Mouse (Mus musculus): ENCODE data around the gene Ercc4. TPM values are rescaled to one million over a fixed set of nuclear protein-coding genes. Genes with fewer than 3 reads are reported as not detected.
A peak's percentile ranks its signal among the peaks of the same experiment; 100 is the strongest.

Ercc4 gene
- polyA plus RNA-seq, 1 experiment from 2014 or later, result 10.5 TPM

DNA sequence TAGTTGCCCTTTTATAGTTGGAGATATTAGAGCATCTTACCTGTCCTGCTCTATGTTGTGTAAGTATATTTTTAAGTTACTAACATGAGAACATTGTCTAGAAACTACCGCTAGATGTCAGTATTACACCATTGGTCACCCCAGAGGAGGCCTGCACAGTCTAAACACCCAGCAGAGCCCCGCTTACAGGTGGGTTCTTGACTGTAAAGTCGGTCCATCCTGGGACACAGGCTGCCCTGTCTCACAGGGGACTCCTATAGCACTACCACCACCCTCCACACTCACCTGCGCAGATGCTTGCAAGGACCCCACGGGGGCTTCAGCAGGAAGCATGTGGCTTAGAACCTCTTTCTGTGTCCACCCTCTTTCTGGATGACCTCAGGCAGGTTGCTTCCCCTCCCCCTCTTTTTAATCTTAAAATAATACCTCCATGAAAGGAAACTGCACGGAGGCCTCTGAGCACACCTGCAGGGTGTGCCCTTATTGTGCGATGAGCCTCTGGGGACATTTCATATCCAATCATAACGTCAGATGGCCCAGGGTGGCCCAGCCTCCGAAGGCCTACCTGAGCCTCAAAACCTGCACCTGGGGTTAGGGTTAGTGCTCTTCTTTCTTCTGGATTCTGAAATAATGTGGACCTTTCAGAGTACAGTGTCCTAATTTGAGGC lies 7.9 kb downstream of the Ercc4 start:
- no peak overlapping the region for H3K27ac ChIP-seq (ENCODE audit: low read length)
- H3K9me3 ChIP-seq (ENCODE audit: control insufficient read depth, low read length), result no peaks in the 10 kb centered on the region
- H3K36me3 ChIP-seq (ENCODE audit: control insufficient read depth, insufficient read depth, low read length), result peaks cover 8% of the 10 kb centered on the region; the same call in 1 of the 2 replicates
- H3K4me2 ChIP-seq (ENCODE audit: low read depth, low read length), result no peak overlapping the region
- peak; percentile 87 for ATAC-seq
- H3K4me3 ChIP-seq (ENCODE audit: low read length), result no peak overlapping the region
- 57% methylated on average over 9 of the region's 9 CpGs for WGBS
- H3K27me3 ChIP-seq (replicated peaks; ENCODE audit: control insufficient read depth, insufficient read depth, low read length), result no peaks in the 10 kb centered on the region
- no peak overlapping the region for H3K9ac ChIP-seq (ENCODE audit: low read depth, low read length)
- H3K4me1 ChIP-seq (ENCODE audit: control insufficient read depth, insufficient read depth, low read length), result no peaks in the 10 kb centered on the region

DNA sequence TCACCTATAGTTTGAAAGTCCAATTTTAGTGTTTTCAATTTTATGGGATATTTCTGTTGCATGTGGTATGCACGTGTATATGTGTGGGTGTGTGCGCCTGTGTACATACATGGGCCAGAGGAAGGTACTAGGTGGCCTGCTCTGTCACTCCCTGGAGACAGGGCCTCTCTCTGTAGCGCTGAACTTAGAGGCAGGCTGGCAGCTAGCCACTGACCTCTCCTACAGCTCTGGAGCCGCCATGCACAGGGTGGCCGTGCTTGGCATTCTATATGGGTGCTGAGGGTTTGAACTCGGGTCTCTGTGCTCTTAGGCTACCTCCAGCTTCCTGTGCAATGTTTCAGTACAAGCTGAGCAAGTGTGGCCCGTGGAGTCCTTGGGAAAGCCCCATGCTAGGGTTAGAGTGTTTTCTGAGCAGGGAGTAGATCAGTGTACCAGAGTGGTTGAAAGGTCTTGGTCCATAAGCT lies 8.5 kb downstream of the Ercc4 start:
- Histone ChIP-seq H3K36me3 (ENCODE audit: control insufficient read depth, insufficient read depth, low read length) (peaks cover 8% of the 10 kb centered on the region; the same call in 1 of the 2 replicates), H3K4me2 (ENCODE audit: low read depth, low read length) (no peak overlapping the region), H3K9me3 (ENCODE audit: control insufficient read depth, low read length) (no peaks in the 10 kb centered on the region), H3K9ac (ENCODE audit: low read depth, low read length) (no peak overlapping the region), H3K4me1 (ENCODE audit: control insufficient read depth, insufficient read depth, low read length) (no peaks in the 10 kb centered on the region), H3K4me3 (ENCODE audit: low read length) (no peak overlapping the region), H3K27me3 (replicated peaks; ENCODE audit: control insufficient read depth, insufficient read depth, low read length) (no peaks in the 10 kb centered on the region), H3K27ac (ENCODE audit: low read length) (no peak overlapping the region)
- WGBS, result 89% methylated on average over 7 of the region's 7 CpGs
- no peak for ATAC-seq

DNA sequence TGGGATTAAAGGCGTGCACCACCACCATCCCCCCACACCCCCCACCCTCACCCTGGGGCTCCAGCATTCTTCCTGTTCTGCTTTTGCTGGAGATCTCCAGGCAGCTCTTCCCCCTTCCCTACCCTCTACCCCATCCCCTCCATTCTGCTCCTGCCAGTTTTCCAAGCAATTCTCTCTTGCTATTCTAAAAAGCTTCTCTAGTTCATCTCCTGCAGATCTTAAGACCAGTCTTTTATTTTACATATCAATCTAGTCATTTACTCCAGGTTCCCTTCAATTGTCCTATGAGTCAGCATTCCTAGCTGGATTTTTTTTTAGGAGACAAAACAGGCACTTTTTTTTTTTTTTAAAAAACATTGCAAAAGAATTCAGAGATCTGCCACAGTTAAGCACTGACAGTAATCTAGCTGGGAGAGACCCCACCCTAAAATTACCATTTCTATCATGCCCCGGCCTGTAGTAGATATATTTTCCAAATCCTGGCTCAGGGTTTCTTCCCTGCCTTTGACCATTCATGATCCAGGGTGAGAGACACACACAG lies 9.3 kb downstream of the Ercc4 start:
- no peak overlapping the region for H3K4me2 ChIP-seq (ENCODE audit: low read depth, low read length)
- H3K27me3 ChIP-seq (replicated peaks; ENCODE audit: control insufficient read depth, insufficient read depth, low read length), result no peaks in the 10 kb centered on the region
- H3K9ac ChIP-seq (ENCODE audit: low read depth, low read length), result no peak overlapping the region
- no peaks in the 10 kb centered on the region for H3K4me1 ChIP-seq (ENCODE audit: control insufficient read depth, insufficient read depth, low read length)
- no peak overlapping the region for H3K27ac ChIP-seq (ENCODE audit: low read length)
- H3K36me3 ChIP-seq (ENCODE audit: control insufficient read depth, insufficient read depth, low read length), result peaks cover 1% of the 10 kb centered on the region; the same call in 1 of the 2 replicates
- ATAC-seq, result no peak
- 97% methylated on average over 2 of the region's 2 CpGs for WGBS
- H3K9me3 ChIP-seq (ENCODE audit: control insufficient read depth, low read length), result no peaks in the 10 kb centered on the region
- no peak overlapping the region for H3K4me3 ChIP-seq (ENCODE audit: low read length)

DNA sequence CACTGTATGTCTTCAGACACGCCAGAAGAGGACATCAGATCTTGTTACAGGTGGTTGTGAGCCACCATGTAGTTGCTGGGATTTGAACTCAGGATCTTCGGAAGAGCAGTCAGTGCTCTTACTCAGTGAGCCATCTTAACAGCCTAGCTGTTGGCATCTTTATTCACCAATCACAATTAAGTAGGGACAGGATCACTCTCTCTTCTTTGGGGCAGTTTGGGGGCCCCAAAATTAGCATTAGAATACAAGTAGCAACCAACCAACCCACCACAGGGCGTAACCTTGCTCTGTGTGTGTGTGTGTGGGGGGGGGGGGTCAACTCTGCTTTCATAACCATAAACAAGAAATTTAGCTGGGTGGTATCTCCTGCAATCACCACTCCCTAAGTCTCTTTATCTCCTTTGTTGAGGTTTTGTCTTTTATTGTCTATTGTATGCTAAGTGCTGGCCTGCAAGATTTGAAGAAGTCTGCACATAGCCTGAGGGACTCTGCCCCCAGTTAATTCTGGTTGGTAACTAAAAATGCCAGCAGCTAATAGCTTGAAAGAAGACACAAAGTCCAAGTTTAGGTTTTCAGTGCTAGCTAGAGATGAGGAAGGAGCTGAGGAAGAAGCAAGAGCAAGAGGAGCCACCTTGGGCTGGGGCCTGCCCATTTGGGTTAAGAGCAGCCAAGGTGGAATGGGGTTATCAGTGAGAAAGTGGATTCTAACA lies 10.3 kb downstream of the Ercc4 start:
- Histone ChIP-seq H3K36me3 (ENCODE audit: control insufficient read depth, insufficient read depth, low read length) (0 out of 2 replicates have a peak, but pooled peaks cover 4% of the 10 kb centered on the region), H3K27me3 (replicated peaks; ENCODE audit: control insufficient read depth, insufficient read depth, low read length) (no peaks in the 10 kb centered on the region), H3K9me3 (ENCODE audit: control insufficient read depth, low read length) (no peaks in the 10 kb centered on the region), H3K4me3 (ENCODE audit: low read length) (no peak overlapping the region), H3K4me1 (ENCODE audit: control insufficient read depth, insufficient read depth, low read length) (no peaks in the 10 kb centered on the region), H3K9ac (ENCODE audit: low read depth, low read length) (no peak overlapping the region), H3K27ac (ENCODE audit: low read length) (no peak overlapping the region), H3K4me2 (ENCODE audit: low read depth, low read length) (no peak overlapping the region)
- WGBS, result 95% methylated on average over 3 of the region's 3 CpGs
- no peak for ATAC-seq

DNA sequence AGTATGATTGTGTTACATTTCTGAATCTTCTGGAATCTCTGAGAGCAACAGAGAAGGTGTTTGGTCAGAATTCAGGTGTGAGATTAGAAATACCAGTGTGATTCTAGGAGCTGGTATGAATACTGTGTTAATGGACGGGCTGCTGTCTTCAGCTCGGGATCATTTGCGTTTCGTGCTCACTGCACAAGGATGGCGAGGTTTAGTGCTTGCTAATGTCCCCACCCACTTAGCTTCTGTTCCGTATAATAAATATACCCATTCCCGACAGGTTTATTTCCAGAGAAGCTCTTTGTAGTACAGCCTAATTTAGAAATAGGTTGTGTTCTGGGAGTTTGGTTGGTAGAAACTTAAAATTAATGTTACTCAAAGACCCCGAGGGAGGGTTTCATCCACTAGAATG lies 15.9 kb downstream of the Ercc4 start:
- no peak overlapping the region for H3K27ac ChIP-seq (ENCODE audit: low read length)
- no peak for ATAC-seq
- H3K27me3 ChIP-seq (replicated peaks; ENCODE audit: control insufficient read depth, insufficient read depth, low read length), result no peaks in the 10 kb centered on the region
- no peaks in the 10 kb centered on the region for H3K4me1 ChIP-seq (ENCODE audit: control insufficient read depth, insufficient read depth, low read length)
- no peak overlapping the region for H3K4me3 ChIP-seq (ENCODE audit: low read length)
- 86% methylated on average over 8 of the region's 8 CpGs for WGBS
- no peak overlapping the region for H3K4me2 ChIP-seq (ENCODE audit: low read depth, low read length)
- no peaks in the 10 kb centered on the region for H3K9me3 ChIP-seq (ENCODE audit: control insufficient read depth, low read length)
- no peak overlapping the region for H3K9ac ChIP-seq (ENCODE audit: low read depth, low read length)
- peaks cover 11% of the 10 kb centered on the region for H3K36me3 ChIP-seq (ENCODE audit: control insufficient read depth, insufficient read depth, low read length)

DNA sequence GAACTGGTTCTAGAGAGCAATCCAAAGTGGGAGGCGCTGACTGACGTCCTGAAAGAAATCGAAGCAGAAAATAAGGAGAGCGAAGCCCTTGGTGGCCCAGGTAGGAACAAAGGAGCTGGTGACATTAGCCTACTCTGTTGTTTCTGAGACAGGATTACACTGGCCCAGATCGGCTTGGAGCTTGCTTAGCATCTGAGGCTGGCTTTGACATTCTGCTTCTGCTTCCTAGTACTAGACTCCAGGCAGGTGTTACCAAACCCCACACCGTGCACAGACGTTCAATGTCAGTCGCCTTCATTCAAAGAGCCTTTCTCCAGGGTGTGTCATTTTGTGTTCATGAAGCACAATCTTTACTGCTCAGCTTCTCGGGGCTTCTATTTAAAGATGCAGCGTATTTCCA lies 18.1 kb downstream of the Ercc4 start:
- no peak overlapping the region for H3K4me2 ChIP-seq (ENCODE audit: low read depth, low read length)
- H3K27me3 ChIP-seq (replicated peaks; ENCODE audit: control insufficient read depth, insufficient read depth, low read length), result no peaks in the 10 kb centered on the region
- H3K9ac ChIP-seq (ENCODE audit: low read depth, low read length), result no peak overlapping the region
- no peak for ATAC-seq
- no peaks in the 10 kb centered on the region for H3K4me1 ChIP-seq (ENCODE audit: control insufficient read depth, insufficient read depth, low read length)
- 95% methylated on average over 10 of the region's 10 CpGs for WGBS
- H3K36me3 ChIP-seq (ENCODE audit: control insufficient read depth, insufficient read depth, low read length), result peaks cover 16% of the 10 kb centered on the region
- no peak overlapping the region for H3K27ac ChIP-seq (ENCODE audit: low read length)
- no peaks in the 10 kb centered on the region for H3K9me3 ChIP-seq (ENCODE audit: control insufficient read depth, low read length)
- H3K4me3 ChIP-seq (ENCODE audit: low read length), result no peak overlapping the region

DNA sequence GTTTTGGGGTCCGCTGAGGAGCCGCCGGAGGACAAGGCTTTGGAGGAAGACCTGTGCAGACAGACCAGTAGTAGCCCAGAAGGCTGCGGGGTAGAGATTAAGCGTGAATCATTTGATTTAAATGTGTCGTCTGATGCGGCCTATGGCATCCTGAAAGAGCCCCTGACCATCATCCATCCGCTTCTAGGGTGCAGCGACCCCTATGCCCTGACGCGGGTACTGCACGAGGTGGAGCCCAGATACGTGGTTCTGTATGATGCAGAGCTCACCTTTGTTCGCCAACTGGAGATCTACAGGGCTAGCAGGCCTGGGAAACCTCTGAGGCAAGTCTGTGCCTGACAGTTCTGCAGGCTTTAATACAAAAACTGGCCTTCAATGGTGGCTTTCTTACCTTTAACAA lies 20.9 kb downstream of the Ercc4 start:
- Histone ChIP-seq H3K9me3 (ENCODE audit: control insufficient read depth, low read length) (no peaks in the 10 kb centered on the region), H3K9ac (ENCODE audit: low read depth, low read length) (no peak overlapping the region), H3K27me3 (replicated peaks; ENCODE audit: control insufficient read depth, insufficient read depth, low read length) (no peaks in the 10 kb centered on the region), H3K4me3 (ENCODE audit: low read length) (no peak overlapping the region), H3K36me3 (ENCODE audit: control insufficient read depth, insufficient read depth, low read length) (peaks cover 12% of the 10 kb centered on the region), H3K4me1 (ENCODE audit: control insufficient read depth, insufficient read depth, low read length) (no peaks in the 10 kb centered on the region), H3K4me2 (ENCODE audit: low read depth, low read length) (no peak overlapping the region), H3K27ac (ENCODE audit: low read length) (no peak overlapping the region)
- ATAC-seq, result no peak
- WGBS, result 47% methylated on average over 14 of the region's 14 CpGs

DNA sequence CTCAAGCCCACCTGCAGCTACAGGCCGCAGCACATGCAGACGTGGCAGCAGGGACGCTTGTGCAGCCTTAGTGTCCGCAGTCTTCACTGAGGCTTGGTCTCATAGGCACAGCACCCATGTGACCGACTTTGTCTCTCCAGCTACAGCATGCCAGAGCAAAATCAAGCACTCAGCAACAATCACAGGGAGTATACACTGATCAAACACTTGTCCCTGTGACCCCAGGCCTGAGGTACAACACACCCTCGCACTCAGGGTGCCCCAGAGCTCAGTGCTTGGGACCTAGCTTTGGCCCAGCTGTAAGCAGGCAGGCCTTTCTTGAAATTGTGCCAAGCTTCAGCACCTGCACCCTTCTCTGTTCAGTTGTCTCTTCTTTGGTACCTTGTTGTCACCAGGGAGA lies 31.7 kb downstream of the Ercc4 start:
- no peaks in the 10 kb centered on the region for H3K4me1 ChIP-seq (ENCODE audit: control insufficient read depth, insufficient read depth, low read length)
- no peak overlapping the region for H3K27ac ChIP-seq (ENCODE audit: low read length)
- 89% methylated on average over 6 of the region's 6 CpGs for WGBS
- H3K9me3 ChIP-seq (ENCODE audit: control insufficient read depth, low read length), result no peaks in the 10 kb centered on the region
- peaks cover 11% of the 10 kb centered on the region; the same call in 1 of the 2 replicates for H3K36me3 ChIP-seq (ENCODE audit: control insufficient read depth, insufficient read depth, low read length)
- ATAC-seq, result no peak
- no peaks in the 10 kb centered on the region for H3K27me3 ChIP-seq (replicated peaks; ENCODE audit: control insufficient read depth, insufficient read depth, low read length)
- no peak overlapping the region for H3K9ac ChIP-seq (ENCODE audit: low read depth, low read length)
- no peak overlapping the region for H3K4me2 ChIP-seq (ENCODE audit: low read depth, low read length)
- H3K4me3 ChIP-seq (ENCODE audit: low read length), result no peak overlapping the region

DNA sequence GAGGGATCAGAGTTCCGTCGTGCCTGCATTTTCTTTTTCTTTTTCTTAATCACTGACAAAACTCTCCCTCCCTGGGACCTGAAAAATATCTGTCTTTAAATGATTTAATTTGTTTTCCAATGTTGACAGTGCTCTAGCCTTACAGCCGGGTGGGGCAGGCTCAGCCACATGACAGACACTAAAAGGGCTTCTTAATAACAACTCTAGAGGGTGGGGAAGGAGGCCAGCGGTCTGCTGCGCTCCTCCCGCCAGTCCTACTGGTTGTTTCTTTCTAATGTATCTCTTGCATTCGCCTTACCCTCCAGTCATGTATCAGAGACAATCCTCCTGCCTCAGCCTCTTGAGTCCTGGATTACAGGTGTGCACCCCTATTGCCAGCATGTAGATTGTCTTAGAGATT lies 34.4 kb downstream of the Ercc4 start:
- Histone ChIP-seq H3K4me3 (ENCODE audit: low read length) (no peak overlapping the region), H3K36me3 (ENCODE audit: control insufficient read depth, insufficient read depth, low read length) (peaks cover 20% of the 10 kb centered on the region), H3K9ac (ENCODE audit: low read depth, low read length) (no peak overlapping the region), H3K4me2 (ENCODE audit: low read depth, low read length) (no peak overlapping the region), H3K4me1 (ENCODE audit: control insufficient read depth, insufficient read depth, low read length) (no peaks in the 10 kb centered on the region), H3K27ac (ENCODE audit: low read length) (no peak overlapping the region), H3K9me3 (ENCODE audit: control insufficient read depth, low read length) (no peaks in the 10 kb centered on the region), H3K27me3 (replicated peaks; ENCODE audit: control insufficient read depth, insufficient read depth, low read length) (no peaks in the 10 kb centered on the region)
- WGBS, result 82% methylated on average over 7 of the region's 7 CpGs
- no peak for ATAC-seq

All from intestine, embryonic 16.5 days (tissue).